9 mouse cellular contexts compared by ENCODE assay signal in genomic region chr9:86694644-86695043, GRCm38 (mm10). TPM values are rescaled to one million over a fixed set of nuclear protein-coding genes. Genes with fewer than 3 reads are reported as not detected.
DNase-seq lines count a peak whose midpoint lies in the region; ATAC-seq and TF ChIP-seq lines count a peak whose summit lies in the region.
"Had no signal": no experiment of that assay in that cellular context is flagged by ENCODE, and none has a peak within 500 bp of the region (broad histone marks: within the 10 kb centered on the region; RNA-seq: fewer than 3 reads in every experiment).

No protein-coding gene starts in this region.

- peak overlapping the region; percentile 77 for H3K4me2 ChIP-seq in hindbrain, embryonic 12.5 days (replicated peaks)
- no peak overlapping the region for H3K4me2 ChIP-seq in hindbrain, embryonic 11.5 days (replicated peaks; ENCODE audit: low read depth, low read length)
- H3K4me2 ChIP-seq in limb, embryonic 14.5 days (replicated peaks; ENCODE audit: low read depth, low read length, severe bottlenecking), result peak overlapping the region; percentile 81

- no peak overlapping the region for H3K27ac ChIP-seq in hindbrain, embryonic 12.5 days
- H3K27ac ChIP-seq in hindbrain, embryonic 11.5 days (ENCODE audit: low read depth, low read length), result no peak overlapping the region
- H3K27ac ChIP-seq in limb, embryonic 14.5 days (replicated peaks; ENCODE audit: low read depth, low read length), result no peak overlapping the region
- H3K27ac ChIP-seq: liver, embryonic 15.5 days had no signal

- WGBS in hindbrain, embryonic 12.5 days, result 92% methylated on average over 7 of the region's 7 CpGs
- WGBS in hindbrain, embryonic 11.5 days, result 94% methylated on average over 7 of the region's 7 CpGs
- whole genome bisulfite sequencing in limb, embryonic 14.5 days, result 96% methylated on average over 7 of the region's 7 CpGs

- no peak for ATAC-seq in hindbrain, embryonic 12.5 days (ENCODE audit: low FRiP score)
- no peak for ATAC-seq in hindbrain, embryonic 11.5 days (ENCODE audit: low FRiP score)
- ATAC-seq in limb, embryonic 14.5 days (ENCODE audit: low FRiP score, low read depth), result no peak

- no peak for DNase-seq in hindbrain, embryonic 11.5 days (ENCODE audit: low spot score)
- DNase-seq in brain, embryonic 14.5 days (ENCODE audit: low read depth), result peak; percentile 11
- no peak for DNase-seq in limb, embryonic 14.5 days (ENCODE audit: low spot score)
- DNase-seq in cerebellum, adult 8-10 months, result no peak
- DNase-seq in cerebellum, postnatal 25 days, result no peak
- DNase-seq in natural killer cell, adult 2 months (ENCODE audit: low spot score in 2 of 2), result no peak

- no peak overlapping the region for H3K9ac ChIP-seq in hindbrain, embryonic 12.5 days
- no peak overlapping the region for H3K9ac ChIP-seq in hindbrain, embryonic 11.5 days (ENCODE audit: low read depth, low read length)
- no peak overlapping the region for H3K9ac ChIP-seq in limb, embryonic 14.5 days (ENCODE audit: low read depth, low read length, severe bottlenecking)

- no peak for TF ChIP-seq POLR2A in brain, embryonic 14.5 days (IDR thresholded peaks at IDR 0.05; ENCODE audit: borderline replicate concordance, extremely low read depth, insufficient read depth, insufficient read length, poor library complexity, severe bottlenecking)
- no peak for TF ChIP-seq POLR2A in limb, embryonic 14.5 days (IDR thresholded peaks at IDR 0.05; ENCODE audit: borderline replicate concordance, extremely low read depth, insufficient read depth, insufficient read length)

- peaks cover 37% of the 10 kb centered on the region for H3K79me3 ChIP-seq in C2C12 (ENCODE audit: low read depth)

- H3ac ChIP-seq in C2C12 (ENCODE audit: control insufficient read depth, insufficient read length, low read depth), result no peak overlapping the region

- no peak for TF ChIP-seq CTCF in C2C12 (IDR thresholded peaks at IDR 0.05; ENCODE audit: control insufficient read depth, insufficient read depth, insufficient read length)
- no peak for TF ChIP-seq CTCF in brain, embryonic 14.5 days (IDR thresholded peaks at IDR 0.05; ENCODE audit: borderline replicate concordance, extremely low read depth, insufficient read depth, insufficient read length)

- H3K27me3 ChIP-seq in hindbrain, embryonic 12.5 days, result no peaks in the 10 kb centered on the region
- peaks cover 4% of the 10 kb centered on the region; the same call in 1 of the 2 replicates for H3K27me3 ChIP-seq in hindbrain, embryonic 11.5 days (ENCODE audit: control insufficient read depth, insufficient read depth, low read length)
- H3K27me3 ChIP-seq in C2C12 (ENCODE audit: control insufficient read depth, insufficient read depth, insufficient read length), result no peaks in the 10 kb centered on the region
- no peaks in the 10 kb centered on the region for H3K27me3 ChIP-seq in limb, embryonic 14.5 days (ENCODE audit: control insufficient read depth, insufficient read depth, low read length)

- H3K79me2 ChIP-seq in C2C12 (ENCODE audit: control insufficient read depth, insufficient read depth), result peaks cover 59% of the 10 kb centered on the region

- no peak overlapping the region for H3K4me3 ChIP-seq in hindbrain, embryonic 12.5 days
- no peak overlapping the region for H3K4me3 ChIP-seq in hindbrain, embryonic 11.5 days (ENCODE audit: low read depth, low read length)
- peak overlapping the region; percentile 64 for H3K4me3 ChIP-seq in C2C12 (ENCODE audit: insufficient read depth, poor library complexity, severe bottlenecking)
- H3K4me3 ChIP-seq in limb, embryonic 14.5 days (replicated peaks; ENCODE audit: low read length), result peak overlapping the region; percentile 60

- H3K36me3 ChIP-seq in hindbrain, embryonic 12.5 days, result no peaks in the 10 kb centered on the region
- H3K36me3 ChIP-seq in hindbrain, embryonic 11.5 days (ENCODE audit: control insufficient read depth, insufficient read depth, low read length), result no peaks in the 10 kb centered on the region
- H3K36me3 ChIP-seq in C2C12 (ENCODE audit: control insufficient read depth, insufficient read depth), result no peaks in the 10 kb centered on the region
- no peaks in the 10 kb centered on the region for H3K36me3 ChIP-seq in limb, embryonic 14.5 days (ENCODE audit: control insufficient read depth, insufficient read depth, low read length)
- H3K36me3 ChIP-seq: liver, embryonic 15.5 days had no signal

- no peaks in the 10 kb centered on the region for H3K4me1 ChIP-seq in hindbrain, embryonic 12.5 days
- no peaks in the 10 kb centered on the region for H3K4me1 ChIP-seq in hindbrain, embryonic 11.5 days (replicated peaks; ENCODE audit: control insufficient read depth, insufficient read depth, low read length)
- no peaks in the 10 kb centered on the region for H3K4me1 ChIP-seq in limb, embryonic 14.5 days (ENCODE audit: control insufficient read depth, insufficient read depth, low read length)

- H3K9me3 ChIP-seq in hindbrain, embryonic 12.5 days (replicated peaks), result no peaks in the 10 kb centered on the region
- no peaks in the 10 kb centered on the region for H3K9me3 ChIP-seq in hindbrain, embryonic 11.5 days (ENCODE audit: control insufficient read depth, low read length)
- H3K9me3 ChIP-seq in limb, embryonic 14.5 days (ENCODE audit: control insufficient read depth, low read length), result no peaks in the 10 kb centered on the region
- H3K9me3 ChIP-seq: liver, embryonic 15.5 days had no signal

TF ChIP-seq in C2C12, 6 proteins besides CTCF, POLR2A, EP300 and RAD21:
- no peak for TF ChIP-seq MYOG (IDR thresholded peaks at IDR 0.05; ENCODE audit: control insufficient read depth, extremely low read depth, insufficient read length)
- TF ChIP-seq MYOD1 (IDR thresholded peaks at IDR 0.05; ENCODE audit: control insufficient read depth, insufficient read length, low read depth), result no peak
- no peak for TF ChIP-seq USF1 (IDR thresholded peaks at IDR 0.05; ENCODE audit: low read depth)
- no peak for TF ChIP-seq MAX (IDR thresholded peaks at IDR 0.05)
- no peak for TF ChIP-seq FOSL1 (IDR thresholded peaks at IDR 0.05; ENCODE audit: insufficient read depth, low read length, poor library complexity, severe bottlenecking)
- no peak for TF ChIP-seq CEBPB (IDR thresholded peaks at IDR 0.05; ENCODE audit: low read depth)

RNA-seq across cellular contexts. Expression of gene Me1, which starts 1.1 kb away (rescaled TPM):
- polyA plus RNA-seq in hindbrain, embryonic 12.5 days (2016; fragmentation: Nextera tagmentation; extraction: Ambion mirVana), result 22.8 and 27.1 TPM in 2 replicates
- polyA plus RNA-seq in hindbrain, embryonic 11.5 days (2014; fragmentation: Nextera tagmentation; extraction: Ambion mirVana), result 13.2 and 17.9 TPM in 2 replicates
- 50.1 TPM for polyA plus RNA-seq in C2C12 (2012; fragmentation: generic; extraction: Trizol)
- 13.1 and 26.8 TPM in 2 replicates for polyA plus RNA-seq in brain, embryonic 14.5 days (2012; rRNA removed)
- 17.7 and 21.1 TPM in 2 replicates for polyA plus RNA-seq in limb, embryonic 14.5 days (2012; rRNA removed)
- 23.5 and 26.9 TPM in 2 replicates for polyA plus RNA-seq in limb, embryonic 14.5 days (2014; fragmentation: Nextera tagmentation; extraction: Ambion mirVana)

RNA-seq across cellular contexts. Expression of gene Prss35, which starts 48.8 kb away (rescaled TPM):
- polyA plus RNA-seq in hindbrain, embryonic 12.5 days (2016; fragmentation: Nextera tagmentation; extraction: Ambion mirVana), result 5.6 and 7.1 TPM in 2 replicates
- polyA plus RNA-seq in hindbrain, embryonic 11.5 days (2014; fragmentation: Nextera tagmentation; extraction: Ambion mirVana), result 0.48 and 1.1 TPM in 2 replicates
- polyA plus RNA-seq in C2C12 (2012; fragmentation: generic; extraction: Trizol), result 0.04 TPM
- 1.8 and 3.4 TPM in 2 replicates for polyA plus RNA-seq in brain, embryonic 14.5 days (2012; rRNA removed)
- 54.8 and 55.6 TPM in 2 replicates for polyA plus RNA-seq in limb, embryonic 14.5 days (2012; rRNA removed)
- polyA plus RNA-seq in limb, embryonic 14.5 days (2014; fragmentation: Nextera tagmentation; extraction: Ambion mirVana), result 75.5 and 80.8 TPM in 2 replicates

Comparison
In these comparisons a context has a peak if more than half of its experiments do, and no peak if none do; other contexts are left out.
1. H3K4me3 ChIP-seq: peak in C2C12 (single experiment) and limb, embryonic 14.5 days (single experiment); none in hindbrain, embryonic 12.5 days (single experiment) and hindbrain, embryonic 11.5 days (single experiment).